Mouse (Mus musculus) midbrain, embryonic 12.5 days (tissue): ENCODE results near the gene Lipe. TPM values are rescaled to one million over a fixed set of nuclear protein-coding genes. Genes with fewer than 3 reads are reported as not detected.

Experiments
- ATAC-seq: fragments of 200-750 bp; cut with Nextera tagmentation; 2 replicates; pipeline ENCODE4 v1.8.0; 2017; ENCODE audit warnings: low read depth, moderate TSS enrichment, moderate library complexity; ENCODE audit not compliant: low FRiP score
- H3K27ac ChIP-seq: fragments of 300-500 bp; sonication (generic); replicated peaks from 2 replicates; pipeline ENCODE4 v1.5.1; 2016; ENCODE audit warnings: mild to moderate bottlenecking
- H3K27me3 ChIP-seq: fragments of 300-500 bp; sonication (generic); 2 replicates; pipeline ENCODE4 v1.6.1; 2016; ENCODE audit warnings: mild to moderate bottlenecking
- H3K36me3 ChIP-seq: fragments of 300-500 bp; sonication (generic); 2 replicates; pipeline ENCODE4 v1.6.1; 2016
- H3K4me1 ChIP-seq: fragments of 300-500 bp; sonication (generic); 2 replicates; pipeline ENCODE4 v1.6.1; 2016
- H3K4me2 ChIP-seq: fragments of 300-500 bp; sonication (generic); replicated peaks from 2 replicates; pipeline ENCODE4 v1.6.1; 2016; ENCODE audit warnings: mild to moderate bottlenecking, moderate library complexity
- H3K4me3 ChIP-seq: fragments of 300-500 bp; sonication (generic); 2 replicates; pipeline ENCODE4 v1.5.1; 2016; ENCODE audit warnings: mild to moderate bottlenecking
- H3K9ac ChIP-seq: fragments of 300-500 bp; sonication (generic); replicated peaks from 2 replicates; pipeline ENCODE4 v1.6.1; 2016; ENCODE audit warnings: mild to moderate bottlenecking, moderate library complexity
- H3K9me3 ChIP-seq: fragments of 300-500 bp; sonication (generic); 2 replicates; pipeline ENCODE4 v1.6.1; 2016; ENCODE audit warnings: mild to moderate bottlenecking
- WGBS: fragments of 180-500 bp; shearing (Covaris S2); methylation state at CpG from one replicate; pipeline ENCODE4 v1.1.7; 2016; 5-methylcytosine and 5-hydroxymethylcytosine counted together
- polyA plus RNA-seq: library from polyadenylated mRNA; unstranded; fragments of >200 nt; fragmentation: Nextera tagmentation; extraction: Ambion mirVana; gene quantifications from 2 replicates; pipeline ENCODE4 v1.2.1, GENCODE M21; 2016

Gene Lipe
- polyA plus RNA-seq, 1 experiment from 2014 or later: 8.5 TPM

GRCm38 (mm10) chr7:25392851-25393250, 5.7 kb downstream of the Lipe start:
- H3K9me3 ChIP-seq: no peaks in the 10 kb centered on the region
- peaks cover 8% of the 10 kb centered on the region; the same call in 1 of the 2 replicates for H3K36me3 ChIP-seq
- no peak overlapping the region for H3K4me2 ChIP-seq
- no peak for ATAC-seq
- H3K9ac ChIP-seq: no peak overlapping the region
- WGBS: 43% methylated on average over 7 of the region's 7 CpGs
- peaks cover 35% of the 10 kb centered on the region for H3K4me1 ChIP-seq
- no peak overlapping the region for H3K4me3 ChIP-seq
- no peak overlapping the region for H3K27ac ChIP-seq
- H3K27me3 ChIP-seq: peaks cover 13% of the 10 kb centered on the region; the same call in 1 of the 2 replicates

GRCm38 (mm10) chr7:25391856-25392453, 6.6 kb downstream of the Lipe start:
- H3K9ac ChIP-seq: no peak overlapping the region
- H3K4me2 ChIP-seq: no peak overlapping the region
- ATAC-seq: no peak
- H3K27me3 ChIP-seq: peaks cover 13% of the 10 kb centered on the region; the same call in 1 of the 2 replicates
- 62% methylated on average over 2 of the region's 2 CpGs for WGBS
- H3K36me3 ChIP-seq: peaks cover 17% of the 10 kb centered on the region; the same call in 1 of the 2 replicates
- no peaks in the 10 kb centered on the region for H3K9me3 ChIP-seq
- H3K4me3 ChIP-seq: no peak overlapping the region
- peaks cover 35% of the 10 kb centered on the region for H3K4me1 ChIP-seq
- H3K27ac ChIP-seq: no peak overlapping the region

DNA sequence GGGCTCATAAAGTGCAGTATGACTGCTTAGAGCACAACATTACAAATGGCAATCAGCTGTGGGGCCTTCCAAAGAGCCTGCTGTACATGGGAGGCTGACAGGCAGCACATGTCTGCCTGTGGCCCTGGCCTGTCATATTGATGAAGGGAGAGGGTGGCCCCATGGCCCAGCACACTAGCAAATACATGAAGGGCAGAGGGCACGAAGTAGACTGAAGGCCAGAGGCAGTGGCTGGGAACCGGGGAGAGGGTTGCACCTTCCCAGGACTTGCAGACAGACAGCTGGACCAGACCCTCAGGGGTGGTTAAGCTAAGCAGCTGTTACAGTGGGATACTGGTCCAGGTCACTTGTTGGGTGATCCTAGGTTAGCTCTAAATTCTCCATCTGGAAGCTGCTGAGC, 7.5 kb downstream of the Lipe start:
- Histone ChIP-seq H3K27me3 (peaks cover 9% of the 10 kb centered on the region; the same call in 1 of the 2 replicates), H3K36me3 (peaks cover 20% of the 10 kb centered on the region; the same call in 1 of the 2 replicates), H3K9me3 (no peaks in the 10 kb centered on the region), H3K4me1 (peaks cover 29% of the 10 kb centered on the region), H3K4me3 (no peak overlapping the region), H3K4me2 (no peak overlapping the region), H3K9ac (0 out of 2 replicates have a peak overlapping the region, but pooled peaks have one; percentile 24), H3K27ac (no peak overlapping the region)
- ATAC-seq: no peak
- WGBS: 59% methylated on average over 2 of the region's 2 CpGs

- ATAC-seq: no peak
- Histone ChIP-seq H3K9me3 (no peaks in the 10 kb centered on the region), H3K9ac (0 out of 2 replicates have a peak overlapping the region, but pooled peaks have one; percentile 24), H3K27me3 (peaks cover 9% of the 10 kb centered on the region; the same call in 1 of the 2 replicates), H3K36me3 (peaks cover 27% of the 10 kb centered on the region), H3K27ac (no peak overlapping the region), H3K4me1 (peaks cover 29% of the 10 kb centered on the region), H3K4me2 (no peak overlapping the region), H3K4me3 (no peak overlapping the region)
- WGBS: 31% methylated on average over 8 of the region's 8 CpGs
Observed at GRCm38 (mm10) chr7:25390054-25390770, 8.3 kb downstream of the Lipe start.

DNA sequence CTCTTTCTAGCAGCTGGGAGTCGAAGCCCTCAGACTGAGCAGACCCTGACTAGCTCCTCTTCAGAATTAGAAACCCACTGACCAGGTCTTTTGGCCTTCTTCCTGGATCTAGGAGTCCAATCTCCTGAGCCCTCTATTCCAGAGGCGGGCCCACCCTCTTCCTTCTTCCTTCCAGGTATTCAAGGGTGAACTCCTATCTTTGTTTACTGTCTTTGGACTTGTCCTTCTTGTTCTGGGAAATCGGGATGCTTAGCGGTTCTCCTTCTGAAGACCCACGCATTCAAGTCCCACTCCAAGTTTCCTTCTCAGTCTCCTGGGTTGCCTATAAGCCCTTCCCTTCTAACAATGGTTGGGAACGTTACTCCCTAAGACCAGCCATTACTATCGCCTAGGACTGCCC, 9.6 kb downstream of the Lipe start:
- peaks cover 19% of the 10 kb centered on the region for H3K4me1 ChIP-seq
- H3K4me2 ChIP-seq: no peak overlapping the region
- H3K27me3 ChIP-seq: peaks cover 7% of the 10 kb centered on the region; the same call in 1 of the 2 replicates
- WGBS: 91% methylated on average over 7 of the region's 7 CpGs
- no peaks in the 10 kb centered on the region for H3K9me3 ChIP-seq
- no peak for ATAC-seq
- no peak overlapping the region for H3K27ac ChIP-seq
- no peak overlapping the region for H3K9ac ChIP-seq
- no peak overlapping the region for H3K4me3 ChIP-seq
- peaks cover 39% of the 10 kb centered on the region for H3K36me3 ChIP-seq

DNA sequence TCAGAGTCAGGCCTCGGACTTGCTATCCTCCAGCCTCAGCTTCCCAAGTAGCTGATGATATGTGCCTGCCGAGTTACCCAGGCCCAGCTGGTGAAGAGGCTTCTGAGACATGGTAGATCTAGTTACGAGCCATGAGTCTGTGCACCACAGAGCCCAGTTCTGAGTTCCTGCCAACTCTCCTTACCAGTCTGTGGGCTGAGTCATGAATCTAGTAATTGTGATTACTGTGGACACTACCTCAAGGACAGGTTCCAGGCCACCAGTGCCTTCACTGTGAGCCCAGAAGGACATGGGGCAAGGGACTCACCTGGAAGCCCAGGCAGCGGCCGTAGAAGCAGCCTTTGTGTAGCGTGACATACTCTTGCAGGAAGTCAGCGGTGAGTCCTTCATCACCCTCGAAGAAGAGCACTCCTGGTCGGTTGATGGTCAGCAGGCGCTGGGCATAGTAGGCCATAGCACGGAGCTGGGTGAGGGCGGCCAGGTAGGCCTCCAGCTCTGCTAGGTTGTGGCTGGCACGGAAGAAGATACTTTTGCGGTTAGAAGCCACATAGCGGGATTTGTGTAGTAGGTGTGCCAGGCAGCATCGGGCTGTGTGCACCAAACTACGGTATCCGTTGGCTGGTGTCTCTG, 10.6 kb downstream of the Lipe start:
- Histone ChIP-seq H3K4me2 (no peak overlapping the region), H3K36me3 (peaks cover 49% of the 10 kb centered on the region), H3K4me3 (no peak overlapping the region), H3K27me3 (0 out of 2 replicates have a peak, but pooled peaks cover 4% of the 10 kb centered on the region), H3K27ac (no peak overlapping the region), H3K4me1 (peaks cover 12% of the 10 kb centered on the region), H3K9me3 (no peaks in the 10 kb centered on the region), H3K9ac (no peak overlapping the region)
- ATAC-seq: no peak
- WGBS: 96% methylated on average over 18 of the region's 18 CpGs

GRCm38 (mm10) chr7:25385850-25386555, 12.5 kb downstream of the Lipe start:
- H3K9me3 ChIP-seq: no peaks in the 10 kb centered on the region
- no peak overlapping the region for H3K9ac ChIP-seq
- peaks cover 10% of the 10 kb centered on the region for H3K4me1 ChIP-seq
- no peaks in the 10 kb centered on the region for H3K27me3 ChIP-seq
- no peak overlapping the region for H3K27ac ChIP-seq
- H3K4me2 ChIP-seq: no peak overlapping the region
- ATAC-seq: no peak
- H3K36me3 ChIP-seq: peaks cover 49% of the 10 kb centered on the region
- 85% methylated on average over 12 of the region's 12 CpGs for WGBS
- no peak overlapping the region for H3K4me3 ChIP-seq

- Histone ChIP-seq H3K36me3 (peaks cover 49% of the 10 kb centered on the region), H3K9me3 (no peaks in the 10 kb centered on the region), H3K27me3 (peaks cover 7% of the 10 kb centered on the region), H3K9ac (no peak overlapping the region), H3K4me3 (no peak overlapping the region), H3K27ac (no peak overlapping the region), H3K4me1 (peaks cover 4% of the 10 kb centered on the region; the same call in 1 of the 2 replicates), H3K4me2 (no peak overlapping the region)
- 94% methylated on average over 12 of the region's 12 CpGs for WGBS
- no peak for ATAC-seq
Observed at GRCm38 (mm10) chr7:25385259-25385658, 13.3 kb downstream of the Lipe start.

DNA sequence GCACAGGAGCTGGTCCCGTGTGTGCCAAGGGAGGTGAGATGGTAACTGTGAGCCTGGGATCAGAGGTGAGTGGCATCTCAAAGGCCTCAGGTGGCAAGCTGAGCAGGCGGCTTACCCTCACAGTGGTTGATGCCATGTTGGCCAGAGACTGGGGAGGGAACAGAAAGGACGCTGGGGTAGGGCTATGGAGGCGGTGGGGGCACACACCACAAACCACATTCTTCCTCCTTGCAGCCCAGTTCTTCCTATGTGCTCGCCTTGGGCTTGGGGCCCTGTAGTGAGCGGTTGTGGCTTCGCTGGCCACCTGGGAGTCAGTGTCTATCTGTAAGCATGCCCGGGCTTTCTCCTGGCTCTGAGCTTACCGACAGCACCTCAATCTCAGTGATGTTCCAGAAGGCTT, 13.7 kb downstream of the Lipe start:
- Histone ChIP-seq H3K4me2 (no peak overlapping the region), H3K4me1 (peaks cover 4% of the 10 kb centered on the region), H3K9me3 (no peaks in the 10 kb centered on the region), H3K27ac (no peak overlapping the region), H3K4me3 (no peak overlapping the region), H3K9ac (no peak overlapping the region), H3K36me3 (peaks cover 49% of the 10 kb centered on the region), H3K27me3 (peaks cover 10% of the 10 kb centered on the region)
- 90% methylated on average over 9 of the region's 9 CpGs for WGBS
- ATAC-seq: no peak

DNA sequence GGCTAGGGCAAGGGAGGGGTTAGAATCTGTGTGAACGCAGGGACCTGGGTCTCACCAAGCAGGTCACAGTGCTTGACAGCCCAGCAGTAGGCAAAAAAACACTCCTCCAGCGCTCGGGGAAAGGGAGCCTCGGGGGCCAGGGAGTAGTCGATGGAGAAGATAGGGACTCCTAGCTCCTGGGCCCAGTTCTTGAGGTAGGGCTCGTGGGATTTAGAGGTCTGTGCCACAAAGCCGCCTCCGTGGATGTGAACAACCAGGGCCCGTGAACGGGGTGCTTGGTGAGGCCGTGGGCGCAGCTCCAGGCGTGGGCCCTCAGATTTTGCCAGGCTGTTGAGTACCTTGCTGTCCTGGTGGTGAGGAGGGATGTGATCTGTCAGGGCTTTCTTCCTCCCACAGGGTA, 14.2 kb downstream of the Lipe start:
- 86% methylated on average over 13 of the region's 13 CpGs for WGBS
- no peak overlapping the region for H3K4me2 ChIP-seq
- peaks cover 49% of the 10 kb centered on the region for H3K36me3 ChIP-seq
- no peak overlapping the region for H3K9ac ChIP-seq
- no peak for ATAC-seq
- peaks cover 9% of the 10 kb centered on the region for H3K4me1 ChIP-seq
- H3K27ac ChIP-seq: no peak overlapping the region
- no peaks in the 10 kb centered on the region for H3K9me3 ChIP-seq
- peaks cover 10% of the 10 kb centered on the region for H3K27me3 ChIP-seq
- no peak overlapping the region for H3K4me3 ChIP-seq

DNA sequence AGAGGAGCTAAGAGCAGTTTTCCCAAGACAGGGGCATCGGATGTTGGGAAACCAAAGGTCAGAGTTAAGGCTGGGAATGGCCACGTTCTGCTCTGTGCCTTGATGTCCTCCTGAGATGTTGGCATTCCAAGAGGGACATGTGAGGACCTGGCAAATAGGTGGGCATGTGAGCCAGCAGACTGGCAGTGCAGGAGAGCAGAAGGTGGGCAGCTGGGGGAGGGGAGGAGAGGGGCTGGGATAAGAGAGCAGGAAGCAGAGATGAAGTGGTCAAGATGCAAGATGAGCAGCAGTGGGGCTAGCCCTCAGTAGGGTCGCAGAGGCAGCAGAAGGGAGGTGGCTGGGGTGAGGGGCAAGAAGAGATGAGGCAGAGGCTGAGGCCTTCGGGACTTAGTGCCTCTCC, 14.6 kb downstream of the Lipe start:
- H3K9ac ChIP-seq: no peak overlapping the region
- peaks cover 11% of the 10 kb centered on the region for H3K4me1 ChIP-seq
- peaks cover 49% of the 10 kb centered on the region for H3K36me3 ChIP-seq
- H3K4me2 ChIP-seq: no peak overlapping the region
- H3K27me3 ChIP-seq: peaks cover 14% of the 10 kb centered on the region
- no peaks in the 10 kb centered on the region for H3K9me3 ChIP-seq
- H3K27ac ChIP-seq: no peak overlapping the region
- 89% methylated on average over 4 of the region's 4 CpGs for WGBS
- H3K4me3 ChIP-seq: no peak overlapping the region
- no peak for ATAC-seq
